Comparison of ENCODE assay signal across 7 mouse cellular contexts in genomic region chr11:116580711-116581375, GRCm38 (mm10). TPM values are rescaled to one million over a fixed set of nuclear protein-coding genes. Genes with fewer than 3 reads are reported as not detected.
DNase-seq lines count a peak whose midpoint lies in the region; ATAC-seq and TF ChIP-seq lines count a peak whose summit lies in the region.

No protein-coding gene starts in this region.

- TF ChIP-seq POLR2A in cerebellum, adult 2 months (IDR thresholded peaks at IDR 0.05; ENCODE audit: borderline replicate concordance, insufficient read depth, low read length) = no peak

- H3K27me3 ChIP-seq in cerebellum, adult 2 months (ENCODE audit: control insufficient read depth, insufficient read depth, low read length) = no peaks in the 10 kb centered on the region
- no peaks in the 10 kb centered on the region for H3K27me3 ChIP-seq in forebrain, embryonic 16.5 days (replicated peaks; ENCODE audit: control insufficient read depth, insufficient read depth, low read length)
- no peaks in the 10 kb centered on the region for H3K27me3 ChIP-seq in hindbrain, embryonic 16.5 days (replicated peaks; ENCODE audit: control insufficient read depth, insufficient read depth, low read length)
- H3K27me3 ChIP-seq in limb, embryonic 11.5 days (ENCODE audit: control insufficient read depth, insufficient read depth, low read length) = no peaks in the 10 kb centered on the region
- no peaks in the 10 kb centered on the region for H3K27me3 ChIP-seq in midbrain, embryonic 10.5 days (ENCODE audit: low read depth, poor library complexity, severe bottlenecking)

- H3K4me1 ChIP-seq in cerebellum, adult 2 months (ENCODE audit: control insufficient read depth, insufficient read depth, low read length) = peaks cover 26% of the 10 kb centered on the region
- H3K4me1 ChIP-seq in forebrain, embryonic 16.5 days (replicated peaks; ENCODE audit: control insufficient read depth, insufficient read depth, low read length) = peaks cover 26% of the 10 kb centered on the region
- H3K4me1 ChIP-seq in hindbrain, embryonic 16.5 days (ENCODE audit: control insufficient read depth, insufficient read depth, low read depth, low read length) = peaks cover 28% of the 10 kb centered on the region
- H3K4me1 ChIP-seq in limb, embryonic 11.5 days (ENCODE audit: control insufficient read depth, insufficient read depth, low read length) = peaks cover 8% of the 10 kb centered on the region; the same call in 1 of the 2 replicates
- peaks cover 44% of the 10 kb centered on the region for H3K4me1 ChIP-seq in midbrain, embryonic 10.5 days

- WGBS in cerebellum, adult 2 months = 1% methylated on average over 91 of the region's 91 CpGs
- WGBS in forebrain, embryonic 16.5 days = under 1% methylated on average over 84 of the region's 91 CpGs
- WGBS in hindbrain, embryonic 16.5 days = under 1% methylated on average over 78 of the region's 91 CpGs
- WGBS in limb, embryonic 11.5 days = under 1% methylated on average over 62 of the region's 91 CpGs
- under 1% methylated on average over 90 of the region's 91 CpGs for WGBS in midbrain, embryonic 10.5 days

- H3K9ac ChIP-seq in forebrain, embryonic 16.5 days (replicated peaks; ENCODE audit: low read depth, low read length) = peak overlapping the region; percentile 95
- peak overlapping the region; percentile 99 for H3K9ac ChIP-seq in hindbrain, embryonic 16.5 days (ENCODE audit: low read depth, low read length)
- H3K9ac ChIP-seq in limb, embryonic 11.5 days (ENCODE audit: low read length) = peak overlapping the region; percentile 91

- H3K36me3 ChIP-seq in forebrain, embryonic 16.5 days (ENCODE audit: control insufficient read depth, insufficient read depth) = no peaks in the 10 kb centered on the region
- H3K36me3 ChIP-seq in hindbrain, embryonic 16.5 days (ENCODE audit: control insufficient read depth, insufficient read depth, low read length) = no peaks in the 10 kb centered on the region
- no peaks in the 10 kb centered on the region for H3K36me3 ChIP-seq in limb, embryonic 11.5 days (ENCODE audit: control insufficient read depth, insufficient read depth, low read length)
- H3K36me3 ChIP-seq in midbrain, embryonic 10.5 days = peaks cover 6% of the 10 kb centered on the region

- peak overlapping the region; percentile 17; the same call in 1 of the 2 replicates for H3K27ac ChIP-seq in cerebellum, adult 2 months (ENCODE audit: insufficient read depth, low read length)
- peak overlapping the region; percentile 90 for H3K27ac ChIP-seq in forebrain, embryonic 16.5 days (ENCODE audit: low read length)
- peak overlapping the region; percentile 93 for H3K27ac ChIP-seq in hindbrain, embryonic 16.5 days (ENCODE audit: low read depth, low read length)
- peak overlapping the region; percentile 59 for H3K27ac ChIP-seq in limb, embryonic 11.5 days (replicated peaks; ENCODE audit: low read depth, low read length)
- H3K27ac ChIP-seq in midbrain, embryonic 10.5 days (replicated peaks) = peak overlapping the region; percentile 93

- peak overlapping the region; percentile 77 for H3K4me2 ChIP-seq in forebrain, embryonic 16.5 days (ENCODE audit: low read length)
- H3K4me2 ChIP-seq in hindbrain, embryonic 16.5 days (ENCODE audit: low read length) = peak overlapping the region; percentile 76
- H3K4me2 ChIP-seq in limb, embryonic 11.5 days (ENCODE audit: low read depth, severe bottlenecking) = peak overlapping the region; percentile 80

- peak; percentile 69 for ATAC-seq in forebrain, embryonic 16.5 days
- ATAC-seq in hindbrain, embryonic 16.5 days = peak; percentile 73
- ATAC-seq in limb, embryonic 11.5 days (ENCODE audit: insufficient number of reproducible peaks, low FRiP score, low TSS enrichment, low read depth) = peak; percentile 71

- no peaks in the 10 kb centered on the region for H3K9me3 ChIP-seq in forebrain, embryonic 16.5 days (ENCODE audit: control insufficient read depth, low read length)
- no peaks in the 10 kb centered on the region for H3K9me3 ChIP-seq in hindbrain, embryonic 16.5 days (ENCODE audit: control insufficient read depth, low read length)
- no peaks in the 10 kb centered on the region for H3K9me3 ChIP-seq in limb, embryonic 11.5 days (ENCODE audit: control insufficient read depth, low read length)
- no peaks in the 10 kb centered on the region for H3K9me3 ChIP-seq in midbrain, embryonic 10.5 days (replicated peaks)

- peak; percentile 46 for DNase-seq in ZHBTc4 (ENCODE audit: low read depth, low spot score)
- peak; percentile 73 to 74 for DNase-seq in cerebellum, adult 2 months
- DNase-seq in limb, embryonic 11.5 days (ENCODE audit: low spot score) = peak; percentile 70
- DNase-seq in midbrain, embryonic 10.5 days (ENCODE audit: low spot score) = peak; percentile 73
- DNase-seq in right cerebral cortex, postnatal 36 days (ENCODE audit: low spot score in 2 of 2) = peak; percentile 29 to 37

- peak overlapping the region; percentile 72 for H3K4me3 ChIP-seq in cerebellum, adult 2 months (replicated peaks; ENCODE audit: insufficient read depth, low read depth, low read length)
- H3K4me3 ChIP-seq in forebrain, embryonic 16.5 days (replicated peaks; ENCODE audit: low read length) = peak overlapping the region; percentile 94
- peak overlapping the region; percentile 100 for H3K4me3 ChIP-seq in hindbrain, embryonic 16.5 days (ENCODE audit: low read length)
- H3K4me3 ChIP-seq in limb, embryonic 11.5 days (ENCODE audit: low read depth, low read length) = peak overlapping the region; percentile 91
- H3K4me3 ChIP-seq in midbrain, embryonic 10.5 days = peak overlapping the region; percentile 96

- no peak for TF ChIP-seq CTCF in cerebellum, adult 2 months (IDR thresholded peaks at IDR 0.05; ENCODE audit: borderline replicate concordance, insufficient read depth, low read depth, low read length)

RNA-seq across cellular contexts. Expression of gene Ube2o, which starts 0.4 kb away (rescaled TPM):
- 81.9 and 88.2 TPM in 2 replicates for polyA plus RNA-seq in cerebellum, adult 2 months (2012; rRNA removed)
- polyA plus RNA-seq in forebrain, embryonic 16.5 days (2015; fragmentation: Nextera tagmentation; extraction: Ambion mirVana) = 15.0 and 17.1 TPM in 2 replicates
- polyA plus RNA-seq in hindbrain, embryonic 16.5 days (2015; fragmentation: Nextera tagmentation; extraction: Ambion mirVana) = 16.4 and 16.6 TPM in 2 replicates
- 19.4 and 24.1 TPM in 2 replicates for polyA plus RNA-seq in limb, embryonic 11.5 days (2014; fragmentation: Nextera tagmentation; extraction: Ambion mirVana)
- 8.3 and 8.7 TPM in 2 replicates for polyA plus RNA-seq in midbrain, embryonic 10.5 days (2016; fragmentation: Nextera tagmentation; extraction: Ambion mirVana)

RNA-seq across cellular contexts. Expression of gene Aanat, which starts 5.4 kb away (rescaled TPM):
- polyA plus RNA-seq in cerebellum, adult 2 months (2012; rRNA removed) = 1.2 and 1.3 TPM in 2 replicates
- 0.27 TPM in 1 of 2 replicates, not detected in the other for polyA plus RNA-seq in forebrain, embryonic 16.5 days (2015; fragmentation: Nextera tagmentation; extraction: Ambion mirVana)
- polyA plus RNA-seq in hindbrain, embryonic 16.5 days (2015; fragmentation: Nextera tagmentation; extraction: Ambion mirVana) = 0.51 and 0.55 TPM in 2 replicates
- 0.28 TPM in 1 of 2 replicates, not detected in the other for polyA plus RNA-seq in limb, embryonic 11.5 days (2014; fragmentation: Nextera tagmentation; extraction: Ambion mirVana)
- not detected in 2 replicates for polyA plus RNA-seq in midbrain, embryonic 10.5 days (2016; fragmentation: Nextera tagmentation; extraction: Ambion mirVana)

RNA-seq across cellular contexts. Expression of gene Rhbdf2, which starts 46.0 kb away (rescaled TPM):
- 1.9 and 2.2 TPM in 2 replicates for polyA plus RNA-seq in cerebellum, adult 2 months (2012; rRNA removed)
- polyA plus RNA-seq in forebrain, embryonic 16.5 days (2015; fragmentation: Nextera tagmentation; extraction: Ambion mirVana) = 1.0 and 1.5 TPM in 2 replicates
- polyA plus RNA-seq in hindbrain, embryonic 16.5 days (2015; fragmentation: Nextera tagmentation; extraction: Ambion mirVana) = 1.7 and 2.1 TPM in 2 replicates
- polyA plus RNA-seq in limb, embryonic 11.5 days (2014; fragmentation: Nextera tagmentation; extraction: Ambion mirVana) = 3.1 and 3.9 TPM in 2 replicates
- 2.5 and 3.3 TPM in 2 replicates for polyA plus RNA-seq in midbrain, embryonic 10.5 days (2016; fragmentation: Nextera tagmentation; extraction: Ambion mirVana)

RNA-seq across cellular contexts. Expression of gene Sphk1, which starts 50.1 kb away (rescaled TPM):
- 9.0 and 9.7 TPM in 2 replicates for polyA plus RNA-seq in cerebellum, adult 2 months (2012; rRNA removed)
- polyA plus RNA-seq in forebrain, embryonic 16.5 days (2015; fragmentation: Nextera tagmentation; extraction: Ambion mirVana) = 2.9 and 3.3 TPM in 2 replicates
- 10.7 and 13.9 TPM in 2 replicates for polyA plus RNA-seq in hindbrain, embryonic 16.5 days (2015; fragmentation: Nextera tagmentation; extraction: Ambion mirVana)
- polyA plus RNA-seq in limb, embryonic 11.5 days (2014; fragmentation: Nextera tagmentation; extraction: Ambion mirVana) = 1.3 and 1.9 TPM in 2 replicates
- polyA plus RNA-seq in midbrain, embryonic 10.5 days (2016; fragmentation: Nextera tagmentation; extraction: Ambion mirVana) = 6.4 and 9.4 TPM in 2 replicates

Comparison
In these comparisons a context has a peak if more than half of its experiments do, and no peak if none do; other contexts are left out.
1. Peak in every context shown above with its lines: DNase-seq, ATAC-seq, H3K4me3 ChIP-seq and H3K27ac ChIP-seq.
2. H3K27ac ChIP-seq: peak in every context shown above with its lines; median percentile 93 in hindbrain, embryonic 16.5 days; 93 in midbrain, embryonic 10.5 days; 90 in forebrain, embryonic 16.5 days; 59 in limb, embryonic 11.5 days; 17 in cerebellum, adult 2 months.